Mouse (Mus musculus) neural tube, embryonic 13.5 days (tissue): ENCODE results near the gene Rps12-ps3. TPM values are rescaled to one million over a fixed set of nuclear protein-coding genes. Genes with fewer than 3 reads are reported as not detected.

Source experiments
- ATAC-seq: fragments of 200-750 bp; cut with Nextera tagmentation; 2 replicates; pipeline ENCODE4 v1.8.0; 2017; ENCODE audit warnings: low read depth, mild to moderate bottlenecking, moderate TSS enrichment, moderate library complexity
- H3K27ac ChIP-seq: fragments of 300-500 bp; sonication (generic); replicated peaks from 2 replicates; pipeline ENCODE4 v1.5.1; 2015; ENCODE audit warnings: moderate library complexity, mild to moderate bottlenecking, inconsistent platforms
- H3K27me3 ChIP-seq: fragments of 300-500 bp; sonication (generic); 2 replicates; pipeline ENCODE4 v1.6.1; 2015; ENCODE audit warnings: mild to moderate bottlenecking, inconsistent platforms
- H3K36me3 ChIP-seq: fragments of 300-500 bp; sonication (generic); 2 replicates; pipeline ENCODE4 v1.6.1; 2015; ENCODE audit warnings: mild to moderate bottlenecking, inconsistent platforms
- H3K4me1 ChIP-seq: fragments of 300-500 bp; sonication (generic); replicated peaks from 2 replicates; pipeline ENCODE4 v1.6.1; 2015; ENCODE audit warnings: inconsistent platforms
- H3K4me2 ChIP-seq: fragments of 300-500 bp; sonication (generic); 2 replicates; pipeline ENCODE4 v1.6.1; 2015; ENCODE audit warnings: inconsistent platforms, mild to moderate bottlenecking, moderate library complexity
- H3K4me3 ChIP-seq: fragments of 300-500 bp; sonication (generic); 2 replicates; pipeline ENCODE4 v1.5.1; 2015; ENCODE audit warnings: mild to moderate bottlenecking, inconsistent platforms
- H3K9ac ChIP-seq: fragments of 300-500 bp; sonication (generic); 2 replicates; pipeline ENCODE4 v1.6.1; 2015; ENCODE audit warnings: moderate library complexity, mild to moderate bottlenecking, inconsistent platforms
- H3K9me3 ChIP-seq: fragments of 300-500 bp; sonication (generic); 2 replicates; pipeline ENCODE4 v1.6.1; 2016; ENCODE audit warnings: inconsistent platforms
- WGBS: fragments of 180-500 bp; shearing (Covaris S2); methylation state at CpG from one replicate; pipeline ENCODE4 v1.1.7; 2015; 5-methylcytosine and 5-hydroxymethylcytosine counted together
- polyA plus RNA-seq: library from polyadenylated mRNA; unstranded; fragments of >200 nt; fragmentation: Nextera tagmentation; extraction: Ambion mirVana; gene quantifications from 2 replicates; pipeline ENCODE4 v1.2.1, GENCODE M21; 2015

The Rps12-ps3 gene
- polyA plus RNA-seq, 1 experiment from 2014 or later = 12.1 TPM

GRCm38 (mm10) chr19:59354906-59355305 lies 32.8 kb downstream of the Rps12-ps3 start:
- no peaks in the 10 kb centered on the region for H3K9me3 ChIP-seq
- no peak overlapping the region for H3K4me3 ChIP-seq
- no peaks in the 10 kb centered on the region for H3K4me1 ChIP-seq
- WGBS = 73% methylated on average over 2 of the region's 2 CpGs
- H3K4me2 ChIP-seq = no peak overlapping the region
- no peaks in the 10 kb centered on the region for H3K36me3 ChIP-seq
- no peak overlapping the region for H3K27ac ChIP-seq
- H3K9ac ChIP-seq = no peak overlapping the region
- no peaks in the 10 kb centered on the region for H3K27me3 ChIP-seq
- ATAC-seq = no peak

GRCm38 (mm10) chr19:59356388-59356787 lies 34.3 kb downstream of the Rps12-ps3 start:
- Histone ChIP-seq H3K36me3 (no peaks in the 10 kb centered on the region), H3K27me3 (no peaks in the 10 kb centered on the region), H3K4me2 (no peak overlapping the region), H3K9ac (no peak overlapping the region), H3K9me3 (no peaks in the 10 kb centered on the region), H3K4me1 (no peaks in the 10 kb centered on the region), H3K4me3 (no peak overlapping the region), H3K27ac (no peak overlapping the region)
- 85% methylated on average over 3 of the region's 3 CpGs for WGBS
- no peak for ATAC-seq

- H3K27ac ChIP-seq = no peak overlapping the region
- 78% methylated on average over 14 of the region's 14 CpGs for WGBS
- H3K4me2 ChIP-seq = no peak overlapping the region
- no peaks in the 10 kb centered on the region for H3K27me3 ChIP-seq
- no peak overlapping the region for H3K9ac ChIP-seq
- H3K9me3 ChIP-seq = no peaks in the 10 kb centered on the region
- H3K36me3 ChIP-seq = no peaks in the 10 kb centered on the region
- H3K4me1 ChIP-seq = no peaks in the 10 kb centered on the region
- ATAC-seq = no peak
- no peak overlapping the region for H3K4me3 ChIP-seq
Measured at GRCm38 (mm10) chr19:59356843-59357595, 34.9 kb downstream of the Rps12-ps3 start.

- no peaks in the 10 kb centered on the region for H3K27me3 ChIP-seq
- no peaks in the 10 kb centered on the region for H3K9me3 ChIP-seq
- no peak overlapping the region for H3K4me2 ChIP-seq
- no peak overlapping the region for H3K9ac ChIP-seq
- H3K27ac ChIP-seq = no peak overlapping the region
- H3K4me1 ChIP-seq = no peaks in the 10 kb centered on the region
- no peak for ATAC-seq
- WGBS = 83% methylated on average over 4 of the region's 4 CpGs
- no peaks in the 10 kb centered on the region for H3K36me3 ChIP-seq
- H3K4me3 ChIP-seq = no peak overlapping the region
Measured at GRCm38 (mm10) chr19:59357878-59358277, 35.8 kb downstream of the Rps12-ps3 start.

GRCm38 (mm10) chr19:59359202-59359601 lies 37.1 kb downstream of the Rps12-ps3 start:
- no peak overlapping the region for H3K4me3 ChIP-seq
- 74% methylated on average over 4 of the region's 4 CpGs for WGBS
- H3K27me3 ChIP-seq = no peaks in the 10 kb centered on the region

GRCm38 (mm10) chr19:59360486-59360896 lies 38.4 kb downstream of the Rps12-ps3 start:
- no peak overlapping the region for H3K4me2 ChIP-seq
- no peak overlapping the region for H3K4me3 ChIP-seq
- ATAC-seq = no peak
- H3K9me3 ChIP-seq = no peaks in the 10 kb centered on the region
- H3K27me3 ChIP-seq = no peaks in the 10 kb centered on the region
- H3K36me3 ChIP-seq = no peaks in the 10 kb centered on the region
- H3K27ac ChIP-seq = no peak overlapping the region
- 34% methylated on average over 2 of the region's 2 CpGs for WGBS
- no peaks in the 10 kb centered on the region for H3K4me1 ChIP-seq
- no peak overlapping the region for H3K9ac ChIP-seq

More at GRCm38 (mm10) chr19:59359202-59359601, 37.1 kb downstream of the Rps12-ps3 start:
- Histone ChIP-seq H3K9me3 (no peaks in the 10 kb centered on the region), H3K4me2 (no peak overlapping the region), H3K9ac (no peak overlapping the region), H3K4me1 (no peaks in the 10 kb centered on the region), H3K36me3 (no peaks in the 10 kb centered on the region), H3K27ac (no peak overlapping the region)
- no peak for ATAC-seq

- WGBS = 84% methylated on average over 6 of the region's 6 CpGs
Measured at GRCm38 (mm10) chr19:59362646-59363045, 40.6 kb downstream of the Rps12-ps3 start.

GRCm38 (mm10) chr19:59363666-59364065 lies 41.6 kb downstream of the Rps12-ps3 start:
- 76% methylated on average over 3 of the region's 3 CpGs for WGBS
- no peak overlapping the region for H3K4me2 ChIP-seq
- no peak overlapping the region for H3K27ac ChIP-seq
- no peaks in the 10 kb centered on the region for H3K9me3 ChIP-seq
- no peak for ATAC-seq
- H3K9ac ChIP-seq = no peak overlapping the region
- H3K4me1 ChIP-seq = no peaks in the 10 kb centered on the region
- H3K36me3 ChIP-seq = no peaks in the 10 kb centered on the region
- H3K27me3 ChIP-seq = no peaks in the 10 kb centered on the region
- no peak overlapping the region for H3K4me3 ChIP-seq

More at GRCm38 (mm10) chr19:59362646-59363045, 40.6 kb downstream of the Rps12-ps3 start:
- H3K36me3 ChIP-seq = no peaks in the 10 kb centered on the region
- no peak overlapping the region for H3K9ac ChIP-seq
- ATAC-seq = no peak
- no peaks in the 10 kb centered on the region for H3K27me3 ChIP-seq
- no peak overlapping the region for H3K4me3 ChIP-seq
- H3K9me3 ChIP-seq = no peaks in the 10 kb centered on the region
- H3K27ac ChIP-seq = no peak overlapping the region
- no peak overlapping the region for H3K4me2 ChIP-seq
- H3K4me1 ChIP-seq = no peaks in the 10 kb centered on the region

GRCm38 (mm10) chr19:59366724-59367123 lies 44.6 kb downstream of the Rps12-ps3 start:
- Histone ChIP-seq H3K9me3 (no peaks in the 10 kb centered on the region), H3K4me3 (no peak overlapping the region), H3K4me1 (no peaks in the 10 kb centered on the region), H3K4me2 (no peak overlapping the region), H3K36me3 (no peaks in the 10 kb centered on the region), H3K27ac (no peak overlapping the region), H3K9ac (no peak overlapping the region), H3K27me3 (no peaks in the 10 kb centered on the region)
- 63% methylated on average over 3 of the region's 3 CpGs for WGBS
- ATAC-seq = no peak

- Histone ChIP-seq H3K27me3 (no peaks in the 10 kb centered on the region), H3K4me2 (no peak overlapping the region), H3K9ac (no peak overlapping the region), H3K36me3 (no peaks in the 10 kb centered on the region), H3K9me3 (peaks cover 2% of the 10 kb centered on the region; the same call in 1 of the 2 replicates), H3K27ac (no peak overlapping the region), H3K4me1 (no peaks in the 10 kb centered on the region), H3K4me3 (no peak overlapping the region)
- WGBS = 81% methylated on average over 4 of the region's 4 CpGs
- ATAC-seq = no peak
Measured at GRCm38 (mm10) chr19:59367892-59368291, 45.8 kb downstream of the Rps12-ps3 start.

- WGBS = 81% methylated on average over 4 of the region's 4 CpGs
- Histone ChIP-seq H3K27ac (no peak overlapping the region), H3K4me3 (no peak overlapping the region), H3K9ac (no peak overlapping the region), H3K27me3 (no peaks in the 10 kb centered on the region), H3K9me3 (peaks cover 8% of the 10 kb centered on the region), H3K36me3 (no peaks in the 10 kb centered on the region), H3K4me2 (no peak overlapping the region), H3K4me1 (no peaks in the 10 kb centered on the region)
- ATAC-seq = no peak
Measured at GRCm38 (mm10) chr19:59371016-59371415, 48.9 kb downstream of the Rps12-ps3 start.
